Mouse (Mus musculus) heart, embryonic 15.5 days (tissue): ENCODE measurements at regions not wholly inside any gene's neighbourhood (a gene's known extent, or its start where the extent isn't known, plus 50 kb on each side); places are given as distances from the start of the nearest gene placed in this dataset.
"Not testable (repeated sequence)": the region's sequence is repeated elsewhere in the genome, so short reads cannot be mapped to it uniquely, and the experiment has no call there.

Experiments
- ATAC-seq: fragments of 200-750 bp; cut with Nextera tagmentation; replicated peaks from 2 replicates; pipeline ENCODE4 v1.8.0; 2017; ENCODE audit warnings: low read depth, moderate TSS enrichment; ENCODE audit not compliant: insufficient number of reproducible peaks, insufficient read depth, low FRiP score
- H3K27ac ChIP-seq: fragments of 300-500 bp; sonication (generic); 2 replicates; pipeline ENCODE4 v1.5.1; 2015; ENCODE audit warnings: mild to moderate bottlenecking, inconsistent platforms
- H3K27me3 ChIP-seq: fragments of 300-500 bp; sonication (generic); 2 replicates; pipeline ENCODE4 v1.6.1; 2015; ENCODE audit warnings: inconsistent platforms
- H3K36me3 ChIP-seq: fragments of 300-500 bp; sonication (generic); 2 replicates; pipeline ENCODE4 v1.6.1; 2015; ENCODE audit warnings: mild to moderate bottlenecking, inconsistent platforms
- H3K4me1 ChIP-seq: fragments of 300-500 bp; sonication (generic); replicated peaks from 2 replicates; pipeline ENCODE4 v1.6.1; 2015; ENCODE audit warnings: inconsistent platforms
- H3K4me2 ChIP-seq: fragments of 300-500 bp; sonication (generic); 2 replicates; pipeline ENCODE4 v1.6.1; 2015; ENCODE audit warnings: inconsistent platforms, mild to moderate bottlenecking, moderate library complexity
- H3K4me3 ChIP-seq: fragments of 300-500 bp; sonication (generic); 2 replicates; pipeline ENCODE4 v1.5.1; 2015; ENCODE audit warnings: mild to moderate bottlenecking, inconsistent platforms
- H3K9ac ChIP-seq: fragments of 300-500 bp; sonication (generic); 2 replicates; pipeline ENCODE4 v1.6.1; 2015; ENCODE audit warnings: mild to moderate bottlenecking, inconsistent platforms
- H3K9me3 ChIP-seq: fragments of 300-500 bp; sonication (generic); replicated peaks from 2 replicates; pipeline ENCODE4 v1.6.1; 2016; ENCODE audit warnings: inconsistent platforms
- WGBS: fragments of 180-500 bp; shearing (Covaris S2); methylation state at CpG from one replicate; pipeline ENCODE4 v1.1.7; 2015; ENCODE audit warnings: mixed read lengths; 5-methylcytosine and 5-hydroxymethylcytosine counted together

DNA sequence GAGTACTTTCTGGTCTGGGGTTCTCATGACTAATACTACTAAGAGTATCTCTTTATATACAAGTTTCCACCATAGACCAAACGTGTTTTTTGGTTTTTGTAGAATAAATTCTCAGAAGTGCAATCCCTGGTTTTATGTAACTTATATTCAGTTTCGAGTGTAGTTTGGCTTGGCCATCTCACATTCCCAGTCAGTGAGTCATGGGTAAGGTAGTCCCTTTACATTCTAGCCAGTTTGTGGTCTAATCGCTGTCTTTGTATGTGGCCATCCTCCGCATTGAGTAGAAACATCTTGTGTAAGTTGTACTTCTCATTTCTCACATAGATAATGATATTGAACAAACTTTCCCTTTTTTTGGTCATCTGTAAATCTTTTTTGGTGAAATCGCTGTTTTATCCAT lies 88.3 kb downstream of the Anxa5 start:
- Histone ChIP-seq H3K4me2 (no peak overlapping the region), H3K27me3 (no peaks in the 10 kb centered on the region), H3K27ac (no peak overlapping the region), H3K4me3 (no peak overlapping the region), H3K9me3 (no peaks in the 10 kb centered on the region), H3K9ac (no peak overlapping the region), H3K4me1 (no peaks in the 10 kb centered on the region), H3K36me3 (no peaks in the 10 kb centered on the region)
- ATAC-seq = no peak
- WGBS = 74% methylated on average over 5 of the region's 5 CpGs

DNA sequence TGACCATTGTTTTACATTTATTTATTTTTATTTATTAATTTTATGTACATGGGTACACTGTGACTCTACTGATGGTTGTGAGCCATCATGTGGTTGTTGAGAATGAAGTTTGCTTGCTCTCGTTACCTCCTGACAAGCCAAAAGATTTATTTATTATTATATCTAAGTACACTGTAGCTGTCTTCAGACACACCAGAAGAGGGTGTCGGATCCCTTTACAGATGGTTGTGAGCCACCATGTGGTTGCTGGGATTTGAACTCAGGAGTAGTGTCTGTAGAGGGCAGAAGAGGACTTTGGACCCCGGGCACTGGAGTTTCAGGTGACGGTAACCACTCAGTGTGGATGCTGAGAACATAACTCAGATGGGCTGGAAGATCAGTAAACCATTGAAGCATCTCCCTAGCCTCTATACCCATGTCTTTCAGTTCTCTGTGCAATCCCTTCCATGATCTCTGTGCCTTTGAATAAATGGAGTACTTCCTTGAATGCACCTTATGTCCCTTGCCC lies 92.2 kb downstream of the Anxa5 start:
- 89% methylated on average over 4 of the region's 4 CpGs for WGBS
- no peaks in the 10 kb centered on the region for H3K27me3 ChIP-seq
- no peak overlapping the region for H3K27ac ChIP-seq
- no peaks in the 10 kb centered on the region for H3K9me3 ChIP-seq
- no peak overlapping the region for H3K4me2 ChIP-seq
- no peaks in the 10 kb centered on the region for H3K4me1 ChIP-seq
- no peak overlapping the region for H3K4me3 ChIP-seq
- no peak for ATAC-seq
- H3K9ac ChIP-seq = no peak overlapping the region
- H3K36me3 ChIP-seq = no peaks in the 10 kb centered on the region

DNA sequence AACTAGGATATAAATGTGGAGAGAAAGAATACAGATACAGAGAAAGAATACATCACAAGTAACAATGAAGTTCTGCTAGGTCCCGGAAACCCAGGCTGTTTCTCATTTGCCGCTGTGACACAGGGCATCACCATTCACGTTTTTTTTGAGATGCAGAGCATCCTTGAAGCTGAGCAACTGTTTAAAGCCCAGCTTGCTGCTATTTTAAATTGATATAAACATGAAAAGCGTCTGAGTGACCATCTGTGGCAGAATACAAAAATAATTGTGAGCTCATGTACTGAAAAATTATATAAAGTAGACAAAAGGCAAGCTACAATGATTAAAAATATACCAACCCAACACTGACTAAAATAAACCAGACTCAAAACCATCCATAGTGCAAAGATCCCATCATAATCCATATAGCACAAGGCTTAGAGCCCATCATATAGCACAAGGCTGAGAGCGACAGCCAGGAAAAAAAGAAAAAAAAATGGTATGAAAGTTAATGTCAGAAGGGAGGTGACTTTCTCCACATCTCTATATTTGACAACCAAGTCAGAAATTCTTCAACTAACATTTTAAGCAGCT lies 94.0 kb downstream of the Anxa5 start:
- H3K36me3 ChIP-seq = no peaks in the 10 kb centered on the region
- no peaks in the 10 kb centered on the region for H3K27me3 ChIP-seq
- H3K4me2 ChIP-seq = no peak overlapping the region
- H3K27ac ChIP-seq = no peak overlapping the region
- H3K4me3 ChIP-seq = no peak overlapping the region
- peaks cover 3% of the 10 kb centered on the region; the same call in 1 of the 2 replicates for H3K4me1 ChIP-seq
- no peak overlapping the region for H3K9ac ChIP-seq
- no peak for ATAC-seq
- H3K9me3 ChIP-seq = no peaks in the 10 kb centered on the region
- 77% methylated on average over 5 of the region's 5 CpGs for WGBS

DNA sequence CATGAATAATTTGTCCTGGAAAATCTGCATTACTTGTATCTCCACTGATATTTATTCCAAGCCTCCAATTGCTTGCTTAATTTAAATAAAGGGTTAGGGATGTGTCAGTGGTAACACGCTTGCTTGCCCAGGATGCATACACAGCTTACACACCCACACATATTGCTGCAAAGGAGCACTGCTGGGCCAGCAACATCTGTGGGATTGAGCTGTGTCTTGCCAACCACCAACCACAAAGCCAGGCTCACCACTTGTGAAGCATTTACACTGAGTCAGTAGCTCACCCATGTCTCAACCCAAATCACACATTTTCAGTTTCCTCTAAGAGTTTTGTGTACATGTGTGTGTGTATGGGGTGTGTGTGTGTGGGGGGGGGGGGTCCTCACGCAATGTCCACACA lies 100.0 kb downstream of the Anxa5 start:
- H3K4me1 ChIP-seq = peaks cover 6% of the 10 kb centered on the region; the same call in 1 of the 2 replicates
- no peak overlapping the region for H3K27ac ChIP-seq
- no peaks in the 10 kb centered on the region for H3K9me3 ChIP-seq
- ATAC-seq = no peak
- no peak overlapping the region for H3K4me2 ChIP-seq
- H3K4me3 ChIP-seq = no peak overlapping the region
- H3K27me3 ChIP-seq = no peaks in the 10 kb centered on the region
- H3K36me3 ChIP-seq = no peaks in the 10 kb centered on the region
- WGBS = 72% methylated on average over 2 of the region's 2 CpGs
- H3K9ac ChIP-seq = no peak overlapping the region

DNA sequence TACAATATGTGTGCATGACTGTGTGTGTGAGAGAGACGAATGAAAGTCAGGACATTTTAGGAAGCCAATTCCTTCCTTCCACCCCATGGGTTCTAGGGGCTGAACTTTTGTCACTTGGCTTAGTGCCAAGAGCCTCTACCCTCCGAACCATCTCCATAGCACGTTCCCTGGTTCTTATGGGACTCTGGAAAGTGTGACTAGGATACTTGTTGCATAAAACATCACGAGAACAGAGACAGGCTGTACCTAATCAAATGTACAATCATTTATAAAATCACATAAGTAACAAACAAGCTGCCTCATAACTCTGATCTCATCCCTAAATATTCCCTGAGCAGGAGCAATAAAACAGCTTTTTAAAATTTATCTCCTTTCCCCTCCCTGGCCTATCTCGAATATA lies 100.8 kb downstream of the Anxa5 start:
- 53% methylated on average over 5 of the region's 5 CpGs for WGBS
- Histone ChIP-seq H3K27me3 (no peaks in the 10 kb centered on the region), H3K27ac (no peak overlapping the region)

DNA sequence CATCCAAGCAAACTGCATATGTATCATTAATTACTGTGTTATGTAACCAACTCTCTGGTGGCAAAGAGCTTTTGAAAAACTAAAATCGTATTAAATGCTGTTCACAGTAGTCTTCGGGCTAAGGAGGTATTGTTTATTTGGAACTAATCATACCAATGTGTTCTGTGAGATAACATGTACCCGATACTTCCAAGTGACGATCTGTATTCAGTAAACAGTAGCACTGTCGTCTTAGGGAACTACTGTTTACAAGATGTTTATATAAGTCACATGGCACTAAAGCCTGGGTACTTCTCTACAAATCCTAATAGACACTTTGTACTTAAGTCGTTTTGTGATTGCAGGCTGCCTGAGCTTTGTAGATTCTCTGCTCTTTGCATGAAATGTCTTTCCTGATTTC lies 114.8 kb downstream of the Anxa5 start:
- H3K36me3 ChIP-seq = no peaks in the 10 kb centered on the region
- H3K9ac ChIP-seq = no peak overlapping the region
- WGBS = 51% methylated on average over 6 of the region's 6 CpGs
- H3K27me3 ChIP-seq = no peaks in the 10 kb centered on the region
- no peak overlapping the region for H3K4me3 ChIP-seq
- ATAC-seq = no peak
- H3K9me3 ChIP-seq = no peaks in the 10 kb centered on the region
- H3K27ac ChIP-seq = no peak overlapping the region
- no peak overlapping the region for H3K4me2 ChIP-seq
- no peaks in the 10 kb centered on the region for H3K4me1 ChIP-seq

More for the DNA sequence above, 100.8 kb downstream of the Anxa5 start:
- H3K4me1 ChIP-seq = peaks cover 6% of the 10 kb centered on the region; the same call in 1 of the 2 replicates
- H3K4me2 ChIP-seq = no peak overlapping the region
- no peak overlapping the region for H3K9ac ChIP-seq
- H3K4me3 ChIP-seq = no peak overlapping the region
- ATAC-seq = no peak
- no peaks in the 10 kb centered on the region for H3K36me3 ChIP-seq
- no peaks in the 10 kb centered on the region for H3K9me3 ChIP-seq

DNA sequence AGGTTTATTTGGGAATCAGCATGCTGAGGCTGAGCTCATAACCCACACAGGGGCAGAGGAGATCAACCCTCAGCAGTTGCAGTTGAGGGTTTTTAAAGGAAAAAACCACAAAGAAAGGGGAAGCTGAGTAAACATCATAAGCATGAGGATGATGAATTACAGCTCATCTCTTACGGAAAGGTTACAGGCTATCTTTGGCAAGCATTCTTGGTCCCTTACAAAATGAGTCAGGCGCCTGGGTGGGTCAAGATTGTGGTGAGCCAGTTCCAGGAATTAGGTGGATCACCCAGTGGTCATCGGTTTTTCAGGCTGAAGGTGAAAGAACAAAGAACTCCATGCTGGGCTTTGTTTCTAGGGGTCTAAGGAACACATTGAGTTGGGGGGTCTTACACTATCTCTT lies 121.5 kb downstream of the Anxa5 start:
- not testable (repeated sequence) for H3K27me3 ChIP-seq, ATAC-seq, H3K4me3 ChIP-seq, H3K9ac ChIP-seq, H3K27ac ChIP-seq, H3K9me3 ChIP-seq, H3K4me2 ChIP-seq, H3K4me1 ChIP-seq, H3K36me3 ChIP-seq
- 84% methylated on average over 3 of the region's 3 CpGs for WGBS

DNA sequence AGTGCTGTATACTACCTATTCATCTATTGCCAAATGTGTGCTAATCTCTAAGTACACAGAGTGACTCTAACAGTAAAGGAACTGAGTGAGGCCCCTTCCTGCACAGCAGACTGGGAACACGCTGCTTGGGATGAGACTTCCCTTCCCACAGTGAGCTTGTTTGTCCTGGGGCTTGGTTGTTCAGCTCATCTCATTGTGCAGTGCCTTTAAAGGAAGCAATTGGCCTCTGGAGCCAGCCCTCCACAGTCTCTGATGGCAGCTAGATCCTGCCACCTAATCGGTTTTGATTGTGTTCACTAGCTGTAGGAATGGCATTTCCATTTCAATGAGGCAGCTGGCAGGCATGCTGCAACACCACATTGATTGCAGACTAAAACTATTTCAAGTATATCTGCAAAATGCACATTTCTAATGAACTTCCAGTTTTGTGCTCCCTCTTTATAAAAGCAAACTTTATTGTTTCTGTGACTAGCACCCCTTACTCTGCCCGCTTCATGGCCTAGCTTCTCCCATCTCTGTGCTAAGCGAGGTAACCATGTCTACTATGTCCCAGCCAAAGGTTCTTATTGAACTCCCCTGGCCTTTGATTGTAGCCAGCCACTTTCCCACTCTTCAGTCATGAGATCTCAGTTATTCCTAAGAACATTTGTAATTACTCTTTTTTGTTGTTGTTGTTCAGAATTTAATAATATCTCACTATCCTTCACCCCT lies 123.5 kb downstream of the Anxa5 start:
- no peaks in the 10 kb centered on the region for H3K9me3 ChIP-seq
- H3K27me3 ChIP-seq = no peaks in the 10 kb centered on the region
- no peak overlapping the region for H3K4me2 ChIP-seq
- H3K36me3 ChIP-seq = no peaks in the 10 kb centered on the region
- 55% methylated on average over 4 of the region's 4 CpGs for WGBS
- H3K4me1 ChIP-seq = 0 out of 2 replicates have a peak, but pooled peaks cover 3% of the 10 kb centered on the region
- H3K9ac ChIP-seq = no peak overlapping the region
- H3K27ac ChIP-seq = 0 out of 2 replicates have a peak overlapping the region, but pooled peaks have one; percentile 18
- no peak for ATAC-seq
- H3K4me3 ChIP-seq = no peak overlapping the region

DNA sequence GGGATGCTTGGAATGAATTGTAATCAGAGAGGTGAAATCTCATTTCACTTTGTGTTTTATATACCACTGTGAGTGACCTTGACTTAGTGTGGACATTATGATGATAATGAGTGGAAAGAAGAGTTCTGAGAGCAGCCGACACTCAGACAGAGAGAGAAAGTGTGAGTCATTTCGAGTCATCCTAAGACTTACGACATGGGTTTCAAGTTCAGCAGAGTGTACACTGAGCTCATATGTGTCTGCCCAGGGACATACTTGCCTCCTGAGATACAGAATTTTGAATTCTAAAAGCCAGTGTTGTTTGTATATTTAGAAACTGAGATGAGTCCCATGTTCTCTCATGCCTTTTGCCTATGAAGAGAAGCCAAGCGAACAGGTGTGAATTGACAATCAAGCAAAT lies 126.6 kb downstream of the Anxa5 start:
- WGBS = 68% methylated on average over 4 of the region's 4 CpGs

DNA sequence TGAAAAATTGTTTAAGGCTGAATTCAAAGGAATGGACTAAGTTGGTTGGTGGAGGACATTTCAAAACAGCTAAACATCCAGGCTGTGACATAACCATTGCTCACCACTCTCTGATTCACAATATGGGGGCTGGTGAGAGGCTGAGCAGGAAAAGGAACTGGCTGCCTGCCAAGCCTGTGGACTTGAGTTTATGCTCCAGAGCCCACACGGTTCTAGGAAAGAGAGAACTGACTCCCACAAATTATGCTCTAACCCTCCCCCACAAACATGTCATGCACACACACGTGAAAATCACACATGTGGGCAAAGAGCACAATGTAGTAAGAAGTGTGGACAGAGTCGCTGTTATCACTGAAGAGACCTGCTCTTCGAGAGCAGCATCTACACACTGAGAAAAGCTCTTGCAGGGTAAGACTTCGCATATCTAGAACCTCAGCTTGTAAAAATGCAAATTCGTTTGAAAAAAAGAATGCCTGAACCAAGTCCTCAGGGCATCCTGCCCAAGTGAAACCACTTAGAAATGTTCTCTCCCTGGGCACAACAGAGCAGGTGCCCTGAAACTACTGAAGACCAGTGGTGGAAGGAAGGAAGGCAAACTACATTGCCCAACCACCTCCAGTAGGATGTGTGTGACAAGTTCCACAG lies 118.9 kb upstream of the Qrfpr start:
- no peaks in the 10 kb centered on the region for H3K27me3 ChIP-seq
- no peaks in the 10 kb centered on the region for H3K36me3 ChIP-seq
- no peak overlapping the region for H3K4me2 ChIP-seq
- H3K9me3 ChIP-seq = no peaks in the 10 kb centered on the region
- 49% methylated on average over 6 of the region's 6 CpGs for WGBS
- peaks cover 7% of the 10 kb centered on the region; the same call in 1 of the 2 replicates for H3K4me1 ChIP-seq
- no peak for ATAC-seq
- no peak overlapping the region for H3K27ac ChIP-seq
- H3K9ac ChIP-seq = no peak overlapping the region
- H3K4me3 ChIP-seq = no peak overlapping the region

More for the DNA sequence above, 126.6 kb downstream of the Anxa5 start:
- Histone ChIP-seq H3K9ac (no peak overlapping the region), H3K4me2 (no peak overlapping the region), H3K27me3 (no peaks in the 10 kb centered on the region), H3K9me3 (no peaks in the 10 kb centered on the region), H3K4me3 (no peak overlapping the region), H3K4me1 (0 out of 2 replicates have a peak, but pooled peaks cover 3% of the 10 kb centered on the region), H3K27ac (no peak overlapping the region), H3K36me3 (no peaks in the 10 kb centered on the region)
- ATAC-seq = no peak

DNA sequence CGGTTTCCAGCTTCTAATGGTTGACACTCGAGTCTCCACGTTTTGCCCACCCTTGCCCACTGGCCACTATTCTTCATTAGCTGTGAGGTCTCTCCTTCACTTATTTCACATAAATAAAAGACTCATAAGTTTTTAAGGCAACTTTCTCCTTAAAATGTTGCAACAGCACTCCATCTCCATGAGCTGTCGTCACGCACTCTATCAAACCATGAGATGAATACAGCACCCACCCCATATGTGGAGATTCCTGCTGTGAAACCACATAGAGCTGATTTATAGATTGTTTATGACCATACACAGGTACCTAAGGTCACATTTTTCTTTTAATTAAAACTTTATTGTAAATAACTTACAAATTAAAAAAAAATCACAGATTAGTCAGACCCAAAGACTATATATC lies 117.5 kb upstream of the Qrfpr start:
- no peak overlapping the region for H3K9ac ChIP-seq
- 85% methylated on average over 5 of the region's 5 CpGs for WGBS
- H3K9me3 ChIP-seq = no peaks in the 10 kb centered on the region
- H3K4me1 ChIP-seq = peaks cover 7% of the 10 kb centered on the region; the same call in 1 of the 2 replicates
- H3K27ac ChIP-seq = no peak overlapping the region
- no peak overlapping the region for H3K4me3 ChIP-seq
- no peak overlapping the region for H3K4me2 ChIP-seq
- no peak for ATAC-seq
- no peaks in the 10 kb centered on the region for H3K27me3 ChIP-seq
- no peaks in the 10 kb centered on the region for H3K36me3 ChIP-seq
